Mouse (Mus musculus): ENCODE measurements around the gene Dzip1.

Dzip1 gene

DNA sequence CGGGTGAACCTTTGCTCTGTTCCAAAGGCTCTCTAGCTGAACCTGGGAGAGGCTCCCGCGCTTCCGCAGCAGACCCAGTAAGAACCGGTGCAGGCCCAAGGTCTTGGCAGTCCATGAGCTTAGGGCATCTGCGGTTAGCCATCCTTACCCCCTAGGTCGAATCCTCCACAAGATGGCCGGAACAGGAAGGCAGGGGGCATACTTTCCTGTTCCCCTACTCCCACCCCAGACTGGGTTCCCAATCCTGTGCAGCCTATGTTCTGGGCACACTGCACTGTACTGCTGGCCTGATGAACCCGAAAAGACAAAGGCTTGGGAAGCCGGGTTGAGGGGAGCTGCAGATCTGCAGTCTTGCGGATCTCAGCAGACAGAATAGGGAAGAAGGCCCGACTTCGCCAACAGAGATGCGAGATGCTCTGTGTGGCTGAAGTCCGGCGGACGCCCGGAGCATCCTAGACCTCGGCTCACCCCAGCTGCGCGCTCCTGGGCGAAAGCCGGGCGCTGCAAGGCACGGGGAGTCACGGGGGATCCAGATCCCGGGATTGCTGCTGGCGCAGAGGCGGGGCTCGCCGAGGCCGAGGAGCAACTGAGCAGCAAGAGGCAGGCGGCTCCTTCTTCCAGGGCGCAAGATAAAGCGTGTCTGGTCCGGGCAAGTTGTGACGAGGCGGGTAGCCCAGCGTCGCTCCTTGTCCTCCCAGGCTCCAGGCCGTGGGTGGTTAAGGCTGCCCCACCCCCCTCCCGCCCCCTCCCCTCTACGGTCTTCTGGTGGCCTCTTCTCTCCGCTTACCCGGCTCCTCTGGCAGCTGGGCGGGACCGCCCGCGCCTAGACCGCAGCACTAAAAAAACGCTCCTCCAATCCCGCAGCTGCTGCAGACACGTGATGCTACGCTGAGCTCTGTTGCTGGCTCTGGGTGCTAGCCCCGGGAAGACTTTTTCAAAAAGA is at the start of gene Dzip1:
TSS of gene Dzip1 (minus strand) at position 788 of the 943 bp plus-strand sequence.
- DNase-seq, result peak; percentile 98

DNA sequence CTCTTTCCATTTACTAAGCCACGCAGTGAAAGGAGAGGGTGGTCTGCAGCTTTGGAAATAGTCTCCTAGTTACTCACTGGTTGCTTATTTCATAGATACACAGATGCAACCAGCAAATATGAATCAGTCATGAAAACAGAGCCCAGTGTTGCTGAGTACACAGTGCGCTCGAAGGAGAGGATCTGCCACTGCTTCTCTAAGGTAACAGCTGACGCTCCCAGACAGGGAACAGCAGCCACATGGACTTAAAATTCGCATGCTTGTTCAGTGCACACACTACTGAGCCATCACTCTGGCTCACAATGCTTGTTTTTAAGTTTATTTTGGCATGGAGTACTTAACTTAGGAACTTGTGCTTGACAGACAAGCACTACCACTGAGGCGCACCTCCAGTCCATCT is 47.0 kb upstream of the Dzip1 start:
- peak; percentile 34 for DNase-seq

DNA sequence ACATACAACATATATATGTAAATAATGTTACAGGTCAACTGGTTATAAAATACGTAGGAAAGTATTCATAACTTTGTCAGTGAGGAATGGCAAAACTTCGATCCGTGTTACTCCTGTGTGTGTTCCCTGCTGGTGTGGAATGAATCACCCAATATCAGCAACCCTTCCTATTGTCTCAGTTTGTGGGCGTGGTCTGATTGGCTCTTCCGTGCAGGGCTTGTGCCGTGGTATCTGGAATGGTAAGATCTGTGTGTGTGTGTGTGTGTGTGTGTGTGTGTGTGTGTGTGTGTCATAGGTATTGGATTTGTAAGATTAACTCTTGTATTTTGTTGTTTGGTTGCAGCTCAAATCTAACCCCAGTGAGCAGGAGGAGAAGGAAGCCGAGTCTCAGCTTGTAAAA is 42.4 kb upstream of the Dzip1 start:
- peak; percentile 52 for DNase-seq

DNA sequence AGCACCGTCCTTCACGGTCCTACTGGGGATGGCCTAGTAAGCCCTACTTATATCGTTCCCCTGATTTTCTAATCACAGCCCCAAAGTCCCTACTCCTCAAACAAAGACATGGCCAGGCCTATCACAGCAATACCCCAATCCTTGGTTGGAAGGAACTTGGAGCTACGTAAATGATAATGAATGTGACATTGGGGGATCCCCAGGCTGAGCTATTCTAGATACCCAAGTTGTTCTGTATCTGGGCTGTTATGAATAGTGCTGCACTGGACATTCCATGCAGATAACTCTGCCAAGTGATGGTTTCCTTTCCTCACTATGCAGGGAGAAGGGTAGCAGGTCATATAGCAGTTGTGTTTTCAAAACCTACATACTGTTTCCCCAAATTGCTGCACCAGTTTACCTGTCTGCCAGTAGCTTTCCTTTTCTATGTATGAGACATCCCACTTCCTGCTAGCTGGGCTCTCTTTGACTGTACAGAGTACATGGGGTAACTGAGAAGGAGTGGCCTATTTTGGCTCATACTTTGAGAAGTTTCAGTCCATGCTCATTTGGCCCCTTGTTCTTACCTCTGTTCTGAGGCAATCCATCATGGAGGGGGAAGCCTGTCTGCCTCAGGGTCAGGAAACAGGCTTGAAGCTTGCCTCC is 40.2 kb upstream of the Dzip1 start:
- DNase-seq, result peak; percentile 18

DNA sequence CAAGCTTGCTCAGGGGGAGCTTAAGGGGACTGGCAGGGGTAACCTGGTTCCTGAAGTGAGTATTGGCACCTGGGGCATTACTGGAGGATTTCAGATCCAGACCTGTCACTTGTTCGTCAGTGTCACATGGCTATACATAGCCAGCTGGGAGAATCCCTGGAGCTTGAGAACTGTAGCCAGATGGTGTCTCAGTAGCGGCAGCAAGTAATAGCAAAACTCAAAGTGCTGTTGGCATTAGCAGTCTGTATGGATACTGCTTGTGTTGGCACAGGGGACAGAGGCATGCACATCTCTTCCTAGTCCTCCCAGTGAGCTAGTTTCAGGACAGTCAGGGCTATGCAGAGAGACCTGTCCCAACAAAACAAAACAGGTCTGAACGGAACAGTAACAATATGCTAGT is 32.8 kb upstream of the Dzip1 start:
- peak; percentile 41 for DNase-seq

DNA sequence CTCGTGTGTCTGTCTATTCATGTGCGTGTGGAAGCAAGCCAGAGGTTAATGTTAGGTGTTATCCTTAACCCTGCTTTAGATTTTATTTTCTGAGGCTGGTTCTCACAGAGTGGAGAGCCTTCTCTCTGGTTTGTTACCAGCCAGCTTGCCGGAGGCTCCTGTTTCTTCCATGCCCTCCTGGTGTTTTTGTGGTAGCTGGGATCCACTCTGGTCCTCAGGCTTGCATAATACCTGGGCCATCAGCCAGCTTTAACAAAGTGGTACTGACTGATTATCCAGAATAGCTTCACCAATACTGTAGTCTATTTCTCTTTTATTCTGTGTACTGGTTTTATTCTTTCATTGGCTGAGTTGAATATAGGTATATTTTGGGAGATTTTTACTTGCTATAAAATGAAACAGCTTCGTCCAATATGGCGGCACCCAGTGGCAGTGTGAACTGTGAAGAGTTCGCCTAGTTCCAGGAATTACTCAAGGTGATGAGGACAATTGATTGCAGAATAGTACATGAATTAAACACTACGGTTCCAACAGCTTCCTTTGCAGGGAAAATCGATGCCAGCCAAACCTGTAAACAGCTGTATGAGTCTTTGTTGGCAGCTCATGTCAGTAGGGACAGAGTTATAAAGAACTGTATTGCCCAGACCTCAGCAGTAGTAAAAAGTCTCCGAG is 26.8 kb upstream of the Dzip1 start:
- peak; percentile 95 for DNase-seq

DNA sequence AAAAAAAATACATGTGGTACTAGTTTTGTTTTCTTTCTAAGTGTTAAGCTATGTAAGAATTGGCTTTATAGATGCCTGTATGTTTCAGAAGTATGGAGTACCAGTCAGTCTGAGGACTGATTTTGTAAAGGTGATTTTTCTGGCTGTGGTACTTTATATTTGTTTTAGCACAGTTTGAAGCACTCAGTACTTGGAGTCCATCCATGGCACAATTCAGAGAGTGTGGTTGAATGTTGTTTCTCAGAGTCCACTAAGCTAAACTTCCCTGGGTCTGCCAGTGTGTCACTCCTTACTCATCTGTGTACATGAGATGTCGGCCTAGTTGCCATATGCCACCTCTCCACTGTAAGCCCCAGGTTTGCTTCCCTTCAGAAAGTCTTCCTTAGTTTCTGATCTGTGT is 23.6 kb upstream of the Dzip1 start:
- DNase-seq, result no peak

DNA sequence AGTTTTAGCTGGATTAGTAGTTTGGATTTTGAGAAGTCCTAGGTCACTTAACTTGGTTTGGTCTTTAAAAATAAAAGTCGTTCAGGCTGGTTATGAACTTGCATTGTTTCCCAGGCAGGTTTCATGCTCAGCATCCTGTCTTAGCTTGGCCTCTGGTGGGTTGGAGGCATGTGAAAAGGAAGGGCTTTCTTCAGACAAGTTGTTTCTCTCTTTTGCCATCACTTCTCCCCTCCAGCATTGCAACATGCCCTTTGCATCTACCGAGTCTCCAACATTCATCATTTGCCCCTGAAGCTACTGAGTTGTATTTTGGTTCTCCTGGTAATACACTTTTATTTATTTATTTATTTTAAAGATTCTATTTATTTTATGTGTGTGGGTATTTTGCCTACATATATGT is 19.4 kb upstream of the Dzip1 start:
- peak; percentile 52 for DNase-seq

DNA sequence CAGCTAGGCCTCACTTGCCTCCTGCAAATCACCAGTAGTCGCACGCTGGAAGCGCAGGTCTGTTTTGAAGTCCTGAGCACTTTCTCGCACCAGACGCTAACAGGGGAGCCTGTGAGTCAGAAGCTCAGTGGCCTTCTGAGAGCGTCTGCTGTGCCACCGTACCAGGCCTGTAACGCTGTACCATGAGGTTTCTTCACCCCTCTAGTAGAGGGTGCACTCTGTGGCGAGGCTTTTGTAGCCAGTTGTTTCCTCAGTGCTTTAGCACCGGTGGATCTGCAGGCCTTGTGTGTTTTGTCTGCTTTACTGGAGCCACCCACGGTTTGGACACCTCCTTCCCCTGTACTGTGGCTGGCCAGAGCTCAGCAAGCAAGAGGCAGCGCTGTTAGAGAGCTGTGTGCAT is 16.8 kb upstream of the Dzip1 start:
- DNase-seq, result peak; percentile 84

DNA sequence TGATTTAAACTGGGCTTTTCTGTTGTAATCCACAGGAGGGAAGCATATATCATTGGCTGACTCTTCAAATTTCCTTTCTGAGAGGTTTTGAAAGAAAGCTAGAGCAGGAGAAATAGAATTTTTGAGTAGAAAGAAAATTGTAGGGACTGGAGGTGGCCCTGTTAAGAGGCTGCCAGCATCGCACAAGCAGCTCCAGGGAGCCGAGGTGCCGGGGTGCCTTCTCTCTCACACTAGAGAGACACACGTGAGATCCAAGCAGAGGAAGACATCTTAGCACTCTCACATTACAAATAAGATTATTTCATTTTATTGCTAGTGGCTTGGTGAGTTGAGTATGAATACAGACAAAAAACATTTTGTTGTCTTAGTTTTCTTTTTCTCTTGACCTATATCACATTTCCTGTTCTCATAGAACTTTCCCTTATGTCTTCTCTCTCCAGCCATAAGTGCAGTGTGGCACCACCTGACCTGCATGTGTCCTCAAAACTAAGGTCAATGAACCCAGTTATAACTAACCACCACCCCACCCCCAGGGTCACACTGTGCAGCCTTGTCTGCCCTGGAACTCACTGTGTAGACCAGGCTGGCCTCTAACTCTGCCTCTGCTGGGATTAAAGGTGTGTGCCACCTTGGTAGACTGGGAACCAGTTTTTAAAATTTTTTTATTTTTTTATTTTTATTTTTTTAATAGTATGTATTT is 15.7 kb upstream of the Dzip1 start:
- peak; percentile 82 for DNase-seq

DNA sequence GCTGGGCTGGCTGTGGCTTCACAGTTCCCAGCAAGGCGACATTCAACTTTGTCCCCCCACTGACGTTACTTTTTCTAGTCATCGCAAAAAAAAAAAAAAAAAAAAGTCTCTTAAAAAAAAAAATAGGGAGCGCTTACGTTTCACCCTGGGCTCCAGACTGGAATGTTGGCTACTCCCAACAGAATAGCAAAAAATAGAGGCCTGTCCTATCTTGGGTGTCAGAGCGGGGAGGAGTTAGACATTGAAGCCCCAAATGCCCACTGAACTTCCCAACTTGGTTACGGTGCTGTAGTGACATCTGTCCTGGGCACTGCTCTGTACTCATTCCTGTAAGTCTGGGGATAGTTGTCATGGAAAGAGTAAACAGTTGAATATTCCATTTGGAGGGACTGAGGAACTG is 13.3 kb upstream of the Dzip1 start:
- DNase-seq, result peak; percentile 93

DNA sequence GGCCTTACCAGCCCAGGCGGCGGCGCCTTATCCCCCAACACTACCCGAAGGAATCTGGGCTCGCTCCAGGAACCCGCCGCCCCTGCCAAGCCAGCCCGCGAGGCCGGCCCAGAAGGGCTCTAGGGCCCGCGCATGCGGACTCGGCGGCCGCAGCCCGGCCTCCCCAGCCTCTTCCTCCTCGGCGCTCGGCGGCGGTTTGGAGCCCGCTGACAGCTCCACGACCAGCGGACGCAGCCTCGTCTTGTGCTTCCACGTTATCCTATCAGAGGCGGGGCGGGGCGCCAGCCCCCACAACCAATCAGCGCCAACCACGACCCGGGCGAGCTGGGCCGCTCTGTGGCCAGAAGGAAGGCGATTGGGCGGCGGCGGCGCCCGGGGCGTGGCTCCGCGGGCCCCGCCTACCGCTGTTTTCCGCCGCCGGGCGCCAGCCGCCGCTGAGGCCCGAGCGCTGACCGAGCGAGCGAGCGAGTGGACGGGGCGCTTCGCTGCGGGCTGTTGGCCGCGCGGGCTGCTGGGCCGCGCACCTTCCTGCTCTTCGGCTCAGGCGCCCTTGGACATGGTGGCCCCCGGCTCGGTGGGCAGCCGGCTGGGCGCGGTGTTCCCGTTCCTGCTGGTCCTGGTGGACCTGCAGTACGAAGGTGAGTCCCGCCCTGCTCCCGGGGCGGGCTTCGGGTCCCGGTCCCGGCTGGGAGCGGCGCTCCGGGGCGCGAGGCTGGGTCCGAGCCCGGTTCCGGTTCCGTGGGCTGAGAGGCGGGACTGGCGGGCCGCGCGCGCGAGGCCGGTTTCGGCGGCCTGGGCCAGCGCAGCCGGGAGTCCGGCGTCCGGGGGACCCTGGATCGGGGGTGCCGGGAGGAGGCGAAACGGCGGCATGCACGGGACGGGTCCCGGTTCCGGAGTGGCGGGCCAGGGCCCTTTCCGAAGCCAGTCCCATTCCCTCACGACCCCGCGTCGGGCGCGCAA is 12.6 kb upstream of the Dzip1 start, which contains the start of gene Dnajc3:
TSS of gene Dnajc3 (plus strand) at position 444 of the 960 bp plus-strand sequence.
- DNase-seq, result peak; percentile 100

DNA sequence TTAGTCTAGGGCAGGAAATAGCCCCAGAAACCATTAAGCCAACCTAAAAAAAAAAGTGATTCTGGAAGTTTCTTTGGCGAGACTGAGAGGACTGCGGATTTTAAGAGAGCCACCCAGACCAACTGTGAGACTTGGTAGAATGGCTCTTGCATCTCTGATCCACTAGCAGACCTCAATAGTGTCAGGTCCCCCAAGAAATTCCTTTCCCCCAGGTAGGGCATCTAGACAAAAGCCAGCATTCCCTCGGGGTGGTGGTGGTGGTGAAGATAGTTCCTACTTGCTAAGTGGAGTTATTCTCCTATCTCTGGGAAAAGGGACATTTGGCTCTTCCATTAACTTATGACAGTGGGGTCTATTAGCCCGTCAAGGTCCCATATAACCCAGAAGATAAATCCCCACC is 11.7 kb upstream of the Dzip1 start:
- DNase-seq, result no peak

DNA sequence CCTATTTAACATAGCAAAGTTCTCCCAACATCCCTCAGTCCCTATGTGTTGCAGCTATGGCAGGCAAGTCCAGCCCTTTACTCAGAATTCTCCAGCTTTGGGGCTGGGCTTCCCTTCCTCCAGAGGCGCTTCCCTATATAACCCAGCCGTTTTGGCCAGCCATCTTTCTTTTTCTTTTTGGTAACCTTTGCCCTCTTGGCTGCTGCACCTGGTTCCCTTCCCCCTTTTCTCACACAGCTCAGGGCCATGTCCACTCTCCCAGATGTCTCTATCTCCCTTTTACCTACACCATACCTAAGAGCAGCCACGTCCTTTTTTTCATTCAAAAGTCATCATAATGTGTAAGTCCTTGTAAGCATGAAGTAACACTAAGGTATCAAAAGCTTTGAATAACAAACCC is 11.0 kb upstream of the Dzip1 start:
- DNase-seq, result peak; percentile 82

DNA sequence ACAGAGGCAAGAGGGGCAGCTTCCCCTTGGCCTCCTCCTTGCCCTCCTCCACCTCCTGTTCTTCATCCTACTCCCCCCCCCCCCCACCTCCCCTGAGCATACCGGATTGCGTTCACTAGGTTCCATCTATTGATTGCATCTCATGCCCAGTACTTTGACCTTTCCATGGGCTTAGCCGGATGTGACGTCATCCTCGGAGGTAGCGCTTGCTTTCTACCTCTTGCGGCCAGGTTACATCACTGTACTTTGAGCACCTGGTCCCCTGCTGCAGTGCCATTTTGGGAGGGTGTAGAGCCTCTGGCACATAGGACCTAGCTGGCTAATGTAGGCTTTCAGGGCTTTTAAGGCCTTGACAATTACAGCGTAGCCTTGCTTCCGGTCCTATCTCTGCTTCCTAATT is 9.4 kb upstream of the Dzip1 start:
- DNase-seq, result peak; percentile 36

DNA sequence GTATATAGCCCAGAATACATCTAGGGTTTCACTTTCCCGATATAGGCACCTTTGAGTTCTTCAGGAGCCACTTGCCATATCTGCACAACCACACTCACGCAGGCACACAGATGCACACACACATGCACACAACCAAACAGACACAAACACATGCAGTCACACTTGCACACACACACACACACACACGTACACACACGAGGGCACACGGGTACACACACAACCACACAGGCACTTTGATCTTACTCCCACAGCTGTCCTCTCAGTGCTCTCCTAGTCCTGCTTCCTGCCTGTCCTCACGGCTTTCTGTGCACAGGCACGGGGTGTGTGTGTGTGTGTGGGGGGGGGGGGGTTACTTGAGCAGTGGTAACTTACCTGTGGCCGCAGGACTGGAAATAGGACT is 7.7 kb upstream of the Dzip1 start:
- DNase-seq, result no peak

DNA sequence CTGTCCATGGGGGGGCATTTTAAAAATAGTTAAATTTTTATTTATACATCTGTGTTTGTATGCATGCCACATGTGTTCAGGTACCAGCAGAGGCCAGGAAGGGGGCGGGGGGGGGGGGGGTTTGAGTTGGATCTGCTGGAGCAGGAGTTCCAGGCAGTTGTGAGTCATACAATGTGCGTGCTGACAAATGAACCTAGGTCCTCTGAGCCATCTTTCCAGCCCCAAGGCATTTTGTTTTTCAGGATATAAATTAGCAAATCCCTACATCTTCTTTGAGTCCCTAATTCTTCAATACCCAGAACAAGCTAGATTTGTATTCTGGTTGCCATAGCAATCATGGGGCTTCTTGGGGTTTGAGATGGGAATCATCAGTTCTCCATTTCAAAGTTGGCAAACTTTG is 5.9 kb upstream of the Dzip1 start:
- peak; percentile 44 for DNase-seq

DNA sequence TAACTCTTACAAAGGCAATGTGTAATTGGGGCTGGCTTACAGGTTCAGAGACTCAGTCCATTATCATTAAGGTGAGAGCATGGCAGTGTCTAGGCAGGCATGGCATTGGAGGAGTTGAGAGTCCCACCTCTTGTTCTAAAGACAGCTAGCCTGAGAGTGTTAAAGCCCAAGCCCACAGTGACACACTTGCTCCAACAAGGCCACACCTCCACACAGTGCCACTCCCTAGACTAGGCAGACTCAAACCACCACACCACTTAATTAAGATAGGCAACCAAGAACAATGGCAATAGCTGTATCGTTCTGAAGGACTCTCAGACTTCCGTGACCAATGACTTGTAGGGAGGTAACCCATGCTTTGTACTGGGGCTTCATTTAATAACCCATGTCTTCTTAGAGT is 5.5 kb upstream of the Dzip1 start:
- DNase-seq, result peak; percentile 60

DNA sequence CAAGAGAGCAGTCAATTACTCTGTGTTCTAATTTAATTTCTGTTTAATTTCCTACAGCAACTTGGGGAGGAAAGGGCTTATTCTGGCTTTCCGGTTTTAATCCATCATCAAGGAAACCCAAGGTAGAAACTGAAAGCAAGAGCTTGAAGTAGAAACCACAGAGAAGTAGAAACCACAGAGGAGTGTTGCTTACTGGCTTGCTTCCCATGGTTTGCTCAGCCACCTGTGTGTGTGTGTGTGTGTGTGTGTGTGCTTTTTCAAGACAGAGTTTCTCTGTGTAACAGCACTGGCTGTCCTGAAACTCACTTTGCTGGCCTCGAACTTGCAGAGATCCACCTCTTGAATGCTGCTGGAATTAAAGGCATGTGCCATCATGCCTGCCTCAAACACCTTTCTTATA is 4.5 kb upstream of the Dzip1 start:
- DNase-seq, result no peak

DNA sequence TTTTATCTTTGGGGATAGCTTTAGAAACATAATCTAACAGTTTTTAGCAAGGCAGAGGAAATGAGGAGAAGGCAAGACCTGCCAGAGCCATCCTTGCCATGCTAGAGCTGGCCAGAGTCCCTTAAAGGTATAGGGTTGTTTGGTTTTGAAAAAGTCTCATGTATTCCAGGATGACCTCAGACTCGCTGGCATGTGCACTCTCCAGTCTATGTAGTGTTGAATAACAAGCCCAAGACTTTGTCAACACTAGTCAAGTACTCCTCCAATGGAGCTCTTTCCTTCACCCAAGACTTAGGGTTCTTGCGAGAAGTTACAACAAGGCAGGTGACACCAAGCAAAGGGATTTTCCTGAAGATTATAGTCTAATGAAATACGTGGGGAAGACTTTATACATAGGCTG is 3.3 kb upstream of the Dzip1 start:
- DNase-seq, result no peak

DNA sequence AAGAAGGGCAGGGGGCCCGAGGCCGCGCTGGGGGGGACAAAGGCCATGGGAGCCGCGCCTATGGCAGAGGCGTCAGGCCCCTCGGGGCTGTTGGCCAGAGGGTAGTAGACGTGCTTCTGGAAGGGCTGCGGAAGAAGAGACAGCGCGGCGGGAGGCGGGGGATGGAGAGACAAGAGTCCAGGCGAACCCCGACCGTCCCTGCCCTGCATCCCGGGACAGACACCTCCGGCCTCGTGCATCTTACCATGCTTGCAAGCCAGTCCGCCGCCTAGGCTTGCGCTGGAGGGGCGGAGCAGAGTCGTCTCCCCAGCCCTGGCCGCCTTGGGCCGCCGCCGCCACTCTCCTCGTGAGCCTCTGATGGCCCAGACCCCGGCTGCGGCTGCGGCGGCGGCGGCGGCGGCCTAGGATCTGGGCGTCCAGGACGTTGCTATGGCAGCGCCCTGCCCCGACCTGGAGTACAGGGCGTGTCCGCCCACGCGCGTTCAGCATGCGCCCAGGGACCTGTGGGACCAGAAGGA is 2.5 kb downstream of the Dzip1 start:
- DNase-seq, result peak; percentile 91

DNA sequence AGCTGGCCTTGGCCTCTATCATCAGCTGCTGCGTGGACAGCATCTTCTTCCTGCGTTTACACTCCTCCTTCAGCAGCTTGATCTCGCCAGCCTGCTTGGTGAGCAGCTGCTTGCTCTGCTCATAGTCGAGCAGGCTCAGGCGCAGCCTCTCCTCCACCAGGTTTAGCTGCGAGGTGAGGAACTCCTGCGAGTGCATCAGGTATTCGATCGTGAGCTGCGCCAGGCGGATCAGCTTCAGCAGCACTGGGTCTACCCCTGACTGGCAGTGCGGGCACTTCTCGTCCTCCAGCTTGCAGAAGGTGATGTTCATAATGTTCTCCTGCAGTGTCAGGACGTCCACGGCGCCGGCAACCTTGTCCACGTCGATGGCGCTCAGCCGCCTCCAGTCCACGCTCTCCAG is 3.0 kb downstream of the Dzip1 start:
- DNase-seq, result no peak
